Mouse (Mus musculus) stomach, embryonic 14.5 days (tissue): ENCODE data around the gene Nhej1. TPM values are rescaled to one million over a fixed set of nuclear protein-coding genes. Genes with fewer than 3 reads are reported as not detected.

Experiments used
- ATAC-seq: fragments of 200-750 bp; cut with Nextera tagmentation; 2 replicates; pipeline ENCODE4 v1.8.0; 2017; ENCODE audit warnings: low read depth, moderate TSS enrichment; ENCODE audit not compliant: insufficient number of reproducible peaks, insufficient read depth, low FRiP score
- H3K27ac ChIP-seq: fragments of 300-500 bp; sonication (generic); 2 replicates; pipeline ENCODE4 v1.5.1; 2014; ENCODE audit warnings: mild to moderate bottlenecking, low read length, moderate library complexity, mixed read lengths
- H3K27me3 ChIP-seq: fragments of 300-500 bp; sonication (generic); 2 replicates; pipeline ENCODE4 v1.6.1; 2014; ENCODE audit warnings: low read length, control low read depth, mixed read lengths; ENCODE audit not compliant: control insufficient read depth, insufficient read depth
- H3K36me3 ChIP-seq: fragments of 300-500 bp; sonication (generic); 2 replicates; pipeline ENCODE4 v1.6.1; 2014; ENCODE audit warnings: mild to moderate bottlenecking, control low read depth, low read length, moderate library complexity, mixed read lengths; ENCODE audit not compliant: control insufficient read depth, insufficient read depth
- H3K4me1 ChIP-seq: fragments of 300-500 bp; sonication (generic); 2 replicates; pipeline ENCODE4 v1.6.1; 2014; ENCODE audit warnings: low read length, control low read depth, mixed read lengths; ENCODE audit not compliant: control insufficient read depth, insufficient read depth
- H3K4me2 ChIP-seq: fragments of 300-500 bp; sonication (generic); replicated peaks from 2 replicates; pipeline ENCODE4 v1.6.1; 2014; ENCODE audit warnings: low read depth, low read length, control low read depth
- H3K4me3 ChIP-seq: fragments of 300-500 bp; sonication (generic); 2 replicates; pipeline ENCODE4 v1.5.1; 2014; ENCODE audit warnings: low read depth, low read length, control low read depth
- H3K9ac ChIP-seq: fragments of 300-500 bp; sonication (generic); replicated peaks from 2 replicates; pipeline ENCODE4 v1.6.1; 2014; ENCODE audit warnings: low read depth, mild to moderate bottlenecking, control low read depth, low read length, moderate library complexity, mixed read lengths
- H3K9me3 ChIP-seq: fragments of 300-500 bp; sonication (generic); 2 replicates; pipeline ENCODE4 v1.6.1; 2016; ENCODE audit warnings: low read depth, low read length, control low read depth; ENCODE audit not compliant: control insufficient read depth
- WGBS: fragments of 180-500 bp; shearing (Covaris S2); extraction: QIAGEN DNeasy Blood & Tissue Kit; methylation state at CpG from one replicate; pipeline ENCODE4 v1.1.7; 2014; 5-methylcytosine and 5-hydroxymethylcytosine counted together
- polyA plus RNA-seq: library from polyadenylated mRNA; unstranded; fragments of >200 nt; fragmentation: Nextera tagmentation; extraction: Ambion mirVana; gene quantifications from 2 replicates; pipeline ENCODE4 v1.2.1, GENCODE M21; 2014

The Nhej1 gene
- polyA plus RNA-seq, 1 experiment from 2014 or later = 7.2 TPM

DNA sequence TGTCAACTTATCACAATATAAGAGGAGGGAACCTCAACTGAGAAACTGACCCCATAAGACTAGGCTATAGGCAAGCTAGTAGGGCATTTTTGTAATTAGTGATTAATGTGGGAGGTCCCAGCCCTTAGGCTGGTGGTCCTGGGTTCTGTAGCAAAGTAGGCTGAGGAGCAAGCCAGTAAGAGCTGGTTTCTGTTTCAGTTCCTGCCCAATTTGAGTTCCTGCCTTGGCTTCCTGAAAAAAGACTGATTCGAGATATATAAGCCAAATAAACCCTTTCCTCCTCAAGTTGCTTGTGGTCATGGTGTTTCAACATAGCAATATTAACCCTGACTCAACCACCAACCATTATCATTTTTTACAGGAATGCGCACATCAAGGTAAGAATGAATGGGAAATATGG, 127.8 kb downstream of the Nhej1 start:
- Histone ChIP-seq H3K4me1 (no peaks in the 10 kb centered on the region), H3K9me3 (no peaks in the 10 kb centered on the region), H3K27me3 (no peaks in the 10 kb centered on the region), H3K4me3 (no peak overlapping the region), H3K4me2 (no peak overlapping the region), H3K9ac (no peak overlapping the region), H3K36me3 (no peaks in the 10 kb centered on the region), H3K27ac (no peak overlapping the region)
- 76% methylated on average over 2 of the region's 2 CpGs for WGBS
- ATAC-seq = no peak

- Histone ChIP-seq H3K4me1 (0 out of 2 replicates have a peak, but pooled peaks cover 6% of the 10 kb centered on the region), H3K27me3 (no peaks in the 10 kb centered on the region), H3K4me3 (no peak overlapping the region), H3K4me2 (no peak overlapping the region), H3K9me3 (no peaks in the 10 kb centered on the region), H3K9ac (no peak overlapping the region), H3K36me3 (no peaks in the 10 kb centered on the region), H3K27ac (no peak overlapping the region)
- ATAC-seq = no peak
- WGBS = 64% methylated on average over 8 of the region's 8 CpGs
Measured at GRCm38 (mm10) chr1:74977001-74977400, 148.0 kb downstream of the Nhej1 start.

GRCm38 (mm10) chr1:74975936-74976335, 149.1 kb downstream of the Nhej1 start:
- Histone ChIP-seq H3K9me3 (no peaks in the 10 kb centered on the region), H3K4me1 (0 out of 2 replicates have a peak, but pooled peaks cover 6% of the 10 kb centered on the region), H3K36me3 (no peaks in the 10 kb centered on the region), H3K27me3 (no peaks in the 10 kb centered on the region), H3K4me3 (no peak overlapping the region), H3K27ac (no peak overlapping the region), H3K4me2 (no peak overlapping the region), H3K9ac (no peak overlapping the region)
- WGBS = 100% methylated on average over 1 of the region's 1 CpGs
- ATAC-seq = no peak

- Histone ChIP-seq H3K27me3 (no peaks in the 10 kb centered on the region), H3K9me3 (no peaks in the 10 kb centered on the region), H3K4me2 (no peak overlapping the region), H3K27ac (no peak overlapping the region), H3K4me3 (no peak overlapping the region), H3K4me1 (0 out of 2 replicates have a peak, but pooled peaks cover 3% of the 10 kb centered on the region), H3K36me3 (no peaks in the 10 kb centered on the region), H3K9ac (no peak overlapping the region)
- no peak for ATAC-seq
- 88% methylated on average over 6 of the region's 6 CpGs for WGBS
Measured at GRCm38 (mm10) chr1:74973590-74973989, 151.4 kb downstream of the Nhej1 start.

DNA sequence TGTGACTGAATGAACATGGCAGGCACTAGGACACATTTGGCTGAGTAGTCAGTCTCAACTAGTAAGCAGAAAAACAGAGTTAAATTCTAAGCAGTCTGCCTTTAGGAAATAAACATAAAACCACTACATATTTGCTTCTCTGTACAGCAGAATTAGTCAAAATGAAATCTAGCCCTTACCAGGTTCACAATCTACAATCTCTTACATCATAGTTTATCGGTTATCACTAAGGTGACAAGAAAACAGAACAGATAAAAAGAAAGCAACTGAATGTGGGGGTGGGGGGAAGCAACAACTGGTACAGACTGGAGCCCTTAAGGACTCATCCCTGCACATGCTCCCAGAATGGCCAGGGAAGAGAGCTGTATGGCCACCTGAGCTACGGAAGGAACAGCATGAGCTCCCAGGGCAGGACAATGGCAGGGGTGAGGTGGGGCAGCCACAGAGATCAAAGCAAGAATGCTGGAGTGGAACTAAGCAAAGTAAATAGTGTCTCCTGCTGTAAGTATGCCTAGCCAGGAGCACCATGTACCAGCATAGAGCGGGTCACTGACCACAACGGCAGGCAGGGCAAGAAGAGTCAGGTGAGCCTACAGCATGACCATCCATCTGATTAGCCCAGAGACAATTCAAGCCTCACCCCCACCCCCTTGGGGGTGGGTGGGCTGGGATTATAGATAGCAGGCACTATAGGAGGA, 153.5 kb downstream of the Nhej1 start:
- peak; percentile 78 for ATAC-seq
- H3K4me1 ChIP-seq = no peaks in the 10 kb centered on the region
- WGBS = 53% methylated on average over 4 of the region's 4 CpGs
- no peak overlapping the region for H3K27ac ChIP-seq
- no peaks in the 10 kb centered on the region for H3K9me3 ChIP-seq
- H3K4me2 ChIP-seq = no peak overlapping the region
- no peaks in the 10 kb centered on the region for H3K27me3 ChIP-seq
- no peak overlapping the region for H3K4me3 ChIP-seq
- no peak overlapping the region for H3K9ac ChIP-seq
- no peaks in the 10 kb centered on the region for H3K36me3 ChIP-seq

DNA sequence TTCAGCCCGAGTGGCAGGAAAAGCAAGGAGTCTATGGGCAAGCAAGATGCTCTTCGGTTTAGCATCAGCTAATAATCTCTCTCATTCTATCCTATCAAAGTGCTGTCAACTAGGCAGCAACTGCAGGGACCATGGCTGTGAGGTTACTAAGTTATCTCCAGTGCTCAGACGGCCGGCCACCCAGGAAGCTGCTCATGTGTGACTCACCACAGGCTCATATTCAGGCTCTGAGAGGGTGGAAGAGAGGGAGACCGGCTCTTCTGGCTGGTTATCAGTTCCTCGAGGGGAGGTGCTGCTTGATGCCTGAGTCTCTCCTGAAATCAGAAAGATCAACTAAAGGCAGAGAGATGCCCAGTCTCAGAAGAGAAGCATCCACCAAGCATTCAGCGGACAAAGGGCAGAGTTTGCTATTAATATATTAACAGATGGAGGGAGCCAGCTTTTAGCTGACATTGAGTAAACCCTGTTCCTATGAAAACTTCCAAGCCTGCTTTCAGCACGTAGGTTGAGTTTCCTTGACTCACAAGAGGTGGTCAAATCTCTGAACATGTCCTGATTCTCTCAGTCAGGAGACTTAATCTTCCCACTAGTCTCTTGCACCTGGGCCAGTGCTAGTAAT, 156.9 kb downstream of the Nhej1 start:
- 36% methylated on average over 8 of the region's 8 CpGs for WGBS
- Histone ChIP-seq H3K27ac (no peak overlapping the region), H3K4me1 (peaks cover 9% of the 10 kb centered on the region; the same call in 1 of the 2 replicates), H3K9ac (no peak overlapping the region), H3K36me3 (no peaks in the 10 kb centered on the region), H3K9me3 (no peaks in the 10 kb centered on the region), H3K27me3 (no peaks in the 10 kb centered on the region), H3K4me2 (no peak overlapping the region), H3K4me3 (no peak overlapping the region)
- ATAC-seq = no peak

- H3K27ac ChIP-seq = peak overlapping the region; percentile 63
- no peak overlapping the region for H3K9ac ChIP-seq
- H3K4me3 ChIP-seq = peak overlapping the region; percentile 13
Measured at GRCm38 (mm10) chr1:74964494-74965215, 160.3 kb downstream of the Nhej1 start.

DNA sequence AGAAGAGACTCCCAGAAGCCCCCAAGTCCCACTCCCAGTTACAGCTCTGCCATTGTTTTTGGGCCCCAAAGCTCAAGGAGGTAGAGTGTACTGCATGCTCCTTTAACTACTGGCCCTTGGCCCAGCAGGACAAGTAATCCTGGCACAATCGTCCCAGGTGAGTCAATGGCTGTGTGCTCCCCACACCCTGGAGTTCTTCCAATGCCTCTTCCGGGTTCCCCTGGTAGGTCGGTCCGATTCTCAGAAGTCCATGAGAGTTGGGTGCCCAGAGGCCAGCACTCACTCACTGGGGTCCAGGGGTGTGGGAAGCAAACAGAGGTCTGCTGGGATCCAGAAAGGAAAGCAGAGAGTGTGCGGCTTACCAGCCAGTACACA, 162.2 kb downstream of the Nhej1 start:
- WGBS = 70% methylated on average over 5 of the region's 5 CpGs
- H3K4me3 ChIP-seq = no peak overlapping the region
- no peak overlapping the region for H3K9ac ChIP-seq
- H3K27ac ChIP-seq = peak overlapping the region; percentile 62; the same call in 1 of the 2 replicates
- peaks cover 9% of the 10 kb centered on the region; the same call in 1 of the 2 replicates for H3K4me1 ChIP-seq
- H3K36me3 ChIP-seq = no peaks in the 10 kb centered on the region
- H3K9me3 ChIP-seq = no peaks in the 10 kb centered on the region
- ATAC-seq = no peak; the same call in 1 of the 2 replicates
- no peaks in the 10 kb centered on the region for H3K27me3 ChIP-seq
- H3K4me2 ChIP-seq = 0 out of 2 replicates have a peak overlapping the region, but pooled peaks have one; percentile 13

More at GRCm38 (mm10) chr1:74964494-74965215, 160.3 kb downstream of the Nhej1 start:
- no peaks in the 10 kb centered on the region for H3K27me3 ChIP-seq
- ATAC-seq = peak; percentile 74
- 6% methylated on average over 16 of the region's 16 CpGs for WGBS
- H3K4me2 ChIP-seq = peak overlapping the region; percentile 53
- H3K4me1 ChIP-seq = peaks cover 9% of the 10 kb centered on the region; the same call in 1 of the 2 replicates
- H3K9me3 ChIP-seq = no peaks in the 10 kb centered on the region
- H3K36me3 ChIP-seq = no peaks in the 10 kb centered on the region
